Comparison of ENCODE assay signal across 23 mouse cellular contexts in the genomic region with DNA sequence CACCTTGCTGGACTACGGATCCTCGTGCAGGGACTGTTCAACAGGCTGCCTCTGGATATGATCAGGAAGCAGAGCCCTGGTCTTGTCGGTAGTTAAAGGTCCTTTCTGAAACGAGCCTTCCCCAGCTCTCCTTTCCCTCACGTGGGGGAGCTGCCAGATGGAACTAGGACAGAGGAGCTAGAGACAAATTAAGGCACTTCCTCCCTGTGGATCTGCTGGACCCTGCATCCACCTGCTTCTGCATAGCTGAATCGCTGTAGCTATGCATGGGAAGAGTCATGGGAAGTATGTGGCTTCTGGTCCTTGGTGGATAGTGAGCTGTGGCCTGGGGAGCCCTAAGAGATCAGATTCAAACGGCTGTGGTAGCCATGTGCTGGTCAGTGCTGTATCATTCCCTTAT.
A peak's percentile ranks its signal among the peaks of the same experiment; 100 is the strongest.
DNase-seq lines count a peak whose midpoint lies in the region; ATAC-seq and TF ChIP-seq lines count a peak whose summit lies in the region.
"Had no signal": no experiment of that assay in that cellular context is flagged by ENCODE, and none has a peak within 500 bp of the region (broad histone marks: within the 10 kb centered on the region; RNA-seq: fewer than 3 reads in every experiment).

No protein-coding gene starts in this region.

- no peak overlapping the region for H3K9ac ChIP-seq in kidney, postnatal 0 days (ENCODE audit: low read depth, low read length)
- H3K9ac ChIP-seq in liver, embryonic 16.5 days (ENCODE audit: low read depth, low read length), result no peak overlapping the region
- H3K9ac ChIP-seq: hindbrain, embryonic 12.5 days; midbrain, embryonic 13.5 days had no signal

- intact Hi-C loops in heart, postnatal 36 days (cut with DNase I), result loop anchor here (5.0 kb wide), 1 partner anchor 113 kb away; a partner anchor contains a TSS

- H3K4me3 ChIP-seq in heart, embryonic 10.5 days, result no peak overlapping the region
- no peak overlapping the region for H3K4me3 ChIP-seq in kidney, postnatal 0 days (replicated peaks; ENCODE audit: low read depth, low read length)
- H3K4me3 ChIP-seq in liver, embryonic 16.5 days (ENCODE audit: low read depth, low read length), result no peak overlapping the region
- H3K4me3 ChIP-seq: forebrain, embryonic 10.5 days; hindbrain, embryonic 12.5 days; layer of hippocampus, adult 2 months; midbrain, embryonic 13.5 days had no signal

- ATAC-seq in cerebellum, adult (ENCODE audit: insufficient number of reproducible peaks, low FRiP score, low TSS enrichment), result peak; percentile 32
- ATAC-seq in kidney, postnatal 0 days (replicated peaks; ENCODE audit: low FRiP score, low read depth), result no peak
- ATAC-seq in liver, embryonic 16.5 days (ENCODE audit: low read depth), result no peak
- ATAC-seq: forebrain, embryonic 16.5 days; intestine, postnatal 0 days; midbrain, embryonic 13.5 days had no signal

- peak overlapping the region; percentile 59; the same call in 1 of the 2 replicates for H3K27ac ChIP-seq in heart, embryonic 10.5 days
- H3K27ac ChIP-seq in kidney, postnatal 0 days, result no peak overlapping the region
- peak overlapping the region; percentile 93 for H3K27ac ChIP-seq in liver, embryonic 16.5 days (ENCODE audit: low read length)
- H3K27ac ChIP-seq: hindbrain, embryonic 12.5 days; layer of hippocampus, adult 2 months; midbrain, embryonic 13.5 days; stomach, postnatal 0 days had no signal

- WGBS in heart, embryonic 10.5 days, result 50% methylated on average over 7 of the region's 7 CpGs
- 36% methylated on average over 7 of the region's 7 CpGs for WGBS in kidney, postnatal 0 days
- 63% methylated on average over 7 of the region's 7 CpGs for WGBS in liver, embryonic 16.5 days (ENCODE audit: insufficient replicate concordance)

- no peak for DNase-seq in cerebellum, adult 9-11 months
- no peak for DNase-seq in heart, embryonic 10.5 days (ENCODE audit: low spot score)
- DNase-seq in heart, postnatal 36 days, result no peak
- DNase-seq in kidney, postnatal 0 days (ENCODE audit: low spot score), result peak; percentile 47
- no peak for DNase-seq in kidney, adult 8-10 months
- no peak for DNase-seq in neural tube, embryonic 10.5 days (ENCODE audit: extremely low spot score, low spot score)
- DNase-seq: adrenal gland, postnatal 10 days; cerebellum, adult 9-10 months; heart, postnatal 10 days; kidney, postnatal 25 days; lung, adult 18-20 months; lung, postnatal 10 days; right cerebral cortex, postnatal 14 days; thymus, adult 2 months had no signal

- peaks cover 96% of the 10 kb centered on the region for H3K4me1 ChIP-seq in heart, embryonic 10.5 days
- 0 out of 2 replicates have a peak, but pooled peaks cover 5% of the 10 kb centered on the region for H3K4me1 ChIP-seq in kidney, postnatal 0 days (replicated peaks; ENCODE audit: insufficient read depth, low read length)
- H3K4me1 ChIP-seq in liver, embryonic 16.5 days (ENCODE audit: control insufficient read depth, low read depth, low read length), result peaks cover 77% of the 10 kb centered on the region

- H3K4me2 ChIP-seq in kidney, postnatal 0 days (ENCODE audit: low read length), result no peak overlapping the region
- H3K4me2 ChIP-seq in liver, embryonic 16.5 days (ENCODE audit: low read depth, low read length), result 0 out of 2 replicates have a peak overlapping the region, but pooled peaks have one; percentile 72
- H3K4me2 ChIP-seq: hindbrain, embryonic 12.5 days; midbrain, embryonic 13.5 days had no signal

- H3K9me3 ChIP-seq in heart, embryonic 10.5 days, result no peaks in the 10 kb centered on the region
- no peaks in the 10 kb centered on the region for H3K9me3 ChIP-seq in kidney, postnatal 0 days (replicated peaks; ENCODE audit: low read length)
- no peaks in the 10 kb centered on the region for H3K9me3 ChIP-seq in liver, embryonic 16.5 days (replicated peaks; ENCODE audit: control insufficient read depth, low read length)
- H3K9me3 ChIP-seq: forebrain, embryonic 10.5 days; hindbrain, embryonic 12.5 days; midbrain, embryonic 13.5 days had no signal

- TF ChIP-seq CTCF in kidney, postnatal 0 days (IDR thresholded peaks at IDR 0.05; ENCODE audit: low read depth), result no peak

- no peaks in the 10 kb centered on the region for H3K36me3 ChIP-seq in heart, embryonic 10.5 days
- H3K36me3 ChIP-seq in kidney, postnatal 0 days (ENCODE audit: insufficient read depth, low read length), result no peaks in the 10 kb centered on the region
- H3K36me3 ChIP-seq in liver, embryonic 16.5 days (ENCODE audit: control insufficient read depth, insufficient read depth), result no peaks in the 10 kb centered on the region
- H3K36me3 ChIP-seq: forebrain, embryonic 10.5 days; hindbrain, embryonic 12.5 days; midbrain, embryonic 13.5 days had no signal

- H3K27me3 ChIP-seq in heart, embryonic 10.5 days (ENCODE audit: insufficient read depth, poor library complexity, severe bottlenecking), result no peaks in the 10 kb centered on the region
- H3K27me3 ChIP-seq in kidney, postnatal 0 days (ENCODE audit: insufficient read depth, low read length), result no peaks in the 10 kb centered on the region
- no peaks in the 10 kb centered on the region for H3K27me3 ChIP-seq in liver, embryonic 16.5 days (ENCODE audit: control insufficient read depth, insufficient read depth, low read depth, low read length)
- H3K27me3 ChIP-seq: hindbrain, embryonic 12.5 days; midbrain, embryonic 13.5 days had no signal
